Mouse (Mus musculus) limb, embryonic 15.5 days (tissue): ENCODE data around the gene Igf1. TPM values are rescaled to one million over a fixed set of nuclear protein-coding genes. Genes with fewer than 3 reads are reported as not detected.

Experiments
- ATAC-seq: fragments of 200-750 bp; cut with Nextera tagmentation; 2 replicates; pipeline ENCODE4 v1.8.0; 2017; ENCODE audit warnings: low read depth, moderate TSS enrichment; ENCODE audit not compliant: insufficient number of reproducible peaks, low FRiP score, low TSS enrichment
- H3K27ac ChIP-seq: fragments of 300-500 bp; sonication (generic); 2 replicates; pipeline ENCODE4 v1.5.1; 2015; ENCODE audit warnings: moderate library complexity, mild to moderate bottlenecking, inconsistent platforms
- H3K27me3 ChIP-seq: fragments of 300-500 bp; sonication (generic); 2 replicates; pipeline ENCODE4 v1.6.1; 2015; ENCODE audit warnings: inconsistent platforms
- H3K36me3 ChIP-seq: fragments of 300-500 bp; sonication (generic); 2 replicates; pipeline ENCODE4 v1.6.1; 2015; ENCODE audit warnings: inconsistent platforms
- H3K4me1 ChIP-seq: fragments of 300-500 bp; sonication (generic); 2 replicates; pipeline ENCODE4 v1.6.1; 2015; ENCODE audit warnings: inconsistent platforms
- H3K4me2 ChIP-seq: fragments of 300-500 bp; sonication (generic); 2 replicates; pipeline ENCODE4 v1.6.1; 2015; ENCODE audit warnings: mild to moderate bottlenecking, inconsistent platforms
- H3K4me3 ChIP-seq: fragments of 300-500 bp; sonication (generic); 2 replicates; pipeline ENCODE4 v1.5.1; 2015; ENCODE audit warnings: mild to moderate bottlenecking, inconsistent platforms
- H3K9ac ChIP-seq: fragments of 300-500 bp; sonication (generic); 2 replicates; pipeline ENCODE4 v1.6.1; 2015; ENCODE audit warnings: inconsistent platforms
- H3K9me3 ChIP-seq: fragments of 300-500 bp; sonication (generic); 2 replicates; pipeline ENCODE4 v1.6.1; 2016; ENCODE audit warnings: inconsistent platforms
- WGBS: fragments of 180-500 bp; shearing (Covaris S2); methylation state at CpG from one replicate; pipeline ENCODE4 v1.1.7; 2015; 5-methylcytosine and 5-hydroxymethylcytosine counted together
- polyA plus RNA-seq: library from polyadenylated mRNA; unstranded; fragments of >200 nt; fragmentation: Nextera tagmentation; extraction: Ambion mirVana; gene quantifications from 2 replicates; pipeline ENCODE4 v1.2.1, GENCODE M21; 2015

Gene Igf1
- polyA plus RNA-seq, 1 experiment from 2014 or later: 76.9 TPM

DNA sequence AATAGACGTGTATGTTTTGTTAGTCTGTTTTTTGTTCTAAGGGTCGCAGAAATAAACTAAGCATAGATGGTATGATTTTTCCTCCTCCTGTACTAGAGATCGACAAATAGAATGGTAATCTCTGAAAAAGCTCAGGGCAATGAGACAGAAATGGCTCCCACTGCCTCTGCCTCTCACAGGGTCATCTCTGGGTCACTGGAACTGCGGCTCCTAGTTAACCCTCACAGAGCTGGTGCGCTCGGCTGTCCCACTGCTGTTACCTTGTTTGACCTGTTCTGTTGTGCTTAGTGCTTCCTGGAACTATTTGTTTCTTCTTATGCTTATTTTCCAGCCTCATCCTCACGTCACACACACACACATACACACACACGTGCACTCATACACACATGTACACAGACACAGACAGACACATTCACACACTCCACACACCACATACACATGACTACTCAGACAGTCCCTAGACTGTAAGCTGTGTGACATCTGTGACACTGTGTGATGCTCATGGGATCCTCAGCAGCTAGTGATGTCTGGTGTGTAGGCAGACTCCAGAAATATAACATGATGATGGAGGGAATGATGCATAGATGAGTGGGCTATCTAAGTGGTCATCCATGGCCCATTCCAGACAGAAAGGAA lies 13.0 kb upstream of the Igf1 start:
- Histone ChIP-seq H3K4me3 (no peak overlapping the region), H3K4me2 (no peak overlapping the region), H3K9ac (no peak overlapping the region), H3K9me3 (no peaks in the 10 kb centered on the region), H3K27me3 (no peaks in the 10 kb centered on the region), H3K4me1 (no peaks in the 10 kb centered on the region), H3K36me3 (no peaks in the 10 kb centered on the region), H3K27ac (no peak overlapping the region)
- ATAC-seq: no peak
- WGBS: 43% methylated on average over 8 of the region's 8 CpGs

GRCm38 (mm10) chr10:87847882-87848281 lies 10.2 kb upstream of the Igf1 start:
- Histone ChIP-seq H3K27ac (no peak overlapping the region), H3K27me3 (no peaks in the 10 kb centered on the region), H3K36me3 (no peaks in the 10 kb centered on the region), H3K9me3 (no peaks in the 10 kb centered on the region), H3K4me3 (no peak overlapping the region), H3K9ac (no peak overlapping the region), H3K4me1 (no peaks in the 10 kb centered on the region), H3K4me2 (no peak overlapping the region)
- WGBS: 45% methylated on average over 4 of the region's 4 CpGs
- no peak for ATAC-seq

GRCm38 (mm10) chr10:87848419-87848818 lies 9.6 kb upstream of the Igf1 start:
- Histone ChIP-seq H3K4me2 (no peak overlapping the region), H3K9me3 (no peaks in the 10 kb centered on the region)

GRCm38 (mm10) chr10:87851492-87851891 lies 6.6 kb upstream of the Igf1 start:
- Histone ChIP-seq H3K4me3 (no peak overlapping the region), H3K36me3 (no peaks in the 10 kb centered on the region), H3K4me1 (peaks cover 3% of the 10 kb centered on the region; the same call in 1 of the 2 replicates), H3K4me2 (no peak overlapping the region), H3K9ac (no peak overlapping the region), H3K27ac (no peak overlapping the region), H3K27me3 (peaks cover 13% of the 10 kb centered on the region; the same call in 1 of the 2 replicates), H3K9me3 (no peaks in the 10 kb centered on the region)
- 37% methylated on average over 3 of the region's 3 CpGs for WGBS
- ATAC-seq: no peak

More at GRCm38 (mm10) chr10:87848419-87848818, 9.6 kb upstream of the Igf1 start:
- no peak for ATAC-seq
- Histone ChIP-seq H3K27me3 (no peaks in the 10 kb centered on the region), H3K9ac (no peak overlapping the region), H3K4me1 (no peaks in the 10 kb centered on the region), H3K4me3 (no peak overlapping the region), H3K27ac (no peak overlapping the region), H3K36me3 (no peaks in the 10 kb centered on the region)
- WGBS: 57% methylated on average over 2 of the region's 2 CpGs

DNA sequence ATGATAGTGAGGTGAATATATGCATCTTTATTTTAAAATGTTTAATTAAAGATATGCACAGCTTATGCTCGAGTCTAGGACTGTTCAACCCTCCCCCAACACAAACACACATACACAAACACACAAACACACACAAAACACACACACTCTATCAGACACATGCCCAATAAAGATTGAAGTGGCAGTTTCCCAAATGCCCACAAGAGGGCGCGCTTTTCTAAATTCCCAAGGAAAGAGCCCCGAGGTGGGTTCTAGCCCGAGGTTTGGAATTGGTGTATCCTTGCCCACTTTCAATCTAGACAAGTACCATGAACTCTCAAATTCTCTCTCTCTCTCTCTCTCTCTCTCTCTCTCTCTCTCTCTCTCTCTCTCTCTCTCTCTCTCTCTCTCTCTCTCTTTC lies 3.7 kb upstream of the Igf1 start:
- Histone ChIP-seq H3K4me3 (no peak overlapping the region), H3K27me3 (peaks cover 19% of the 10 kb centered on the region; the same call in 1 of the 2 replicates), H3K27ac (no peak overlapping the region), H3K9me3 (no peaks in the 10 kb centered on the region), H3K4me2 (no peak overlapping the region), H3K36me3 (no peaks in the 10 kb centered on the region), H3K9ac (no peak overlapping the region), H3K4me1 (peaks cover 23% of the 10 kb centered on the region)
- WGBS: 2% methylated on average over 5 of the region's 5 CpGs
- no peak for ATAC-seq

GRCm38 (mm10) chr10:87855423-87856122 lies 2.5 kb upstream of the Igf1 start:
- no peak overlapping the region for H3K4me3 ChIP-seq
- no peak for ATAC-seq
- H3K4me2 ChIP-seq: no peak overlapping the region

GRCm38 (mm10) chr10:87857215-87857955 lies 680 bp upstream of the Igf1 start:
- no peak for ATAC-seq
- H3K4me3 ChIP-seq: no peak overlapping the region
- no peaks in the 10 kb centered on the region for H3K9me3 ChIP-seq
- H3K4me1 ChIP-seq: peaks cover 41% of the 10 kb centered on the region
- no peaks in the 10 kb centered on the region for H3K36me3 ChIP-seq
- no peak overlapping the region for H3K27ac ChIP-seq
- peaks cover 19% of the 10 kb centered on the region; the same call in 1 of the 2 replicates for H3K27me3 ChIP-seq
- H3K4me2 ChIP-seq: no peak overlapping the region
- no peak overlapping the region for H3K9ac ChIP-seq
- WGBS: 47% methylated on average over 8 of the region's 8 CpGs

More at GRCm38 (mm10) chr10:87855423-87856122, 2.5 kb upstream of the Igf1 start:
- Histone ChIP-seq H3K36me3 (no peaks in the 10 kb centered on the region), H3K27me3 (peaks cover 19% of the 10 kb centered on the region; the same call in 1 of the 2 replicates), H3K27ac (no peak overlapping the region), H3K9ac (no peak overlapping the region), H3K9me3 (no peaks in the 10 kb centered on the region), H3K4me1 (peaks cover 31% of the 10 kb centered on the region)
- 75% methylated on average over 13 of the region's 13 CpGs for whole genome bisulfite sequencing

GRCm38 (mm10) chr10:87858939-87859338 lies 874 bp downstream of the Igf1 start:
- WGBS: 11% methylated on average over 6 of the region's 6 CpGs
- Histone ChIP-seq H3K9me3 (no peaks in the 10 kb centered on the region), H3K9ac (no peak overlapping the region), H3K4me1 (peaks cover 49% of the 10 kb centered on the region), H3K36me3 (no peaks in the 10 kb centered on the region), H3K4me3 (peak overlapping the region; percentile 50), H3K27me3 (peaks cover 19% of the 10 kb centered on the region; the same call in 1 of the 2 replicates), H3K4me2 (peak overlapping the region; percentile 75), H3K27ac (peak overlapping the region; percentile 93)
- no peak for ATAC-seq

- peaks cover 21% of the 10 kb centered on the region; the same call in 1 of the 2 replicates for H3K27me3 ChIP-seq
- no peaks in the 10 kb centered on the region for H3K9me3 ChIP-seq
- no peak overlapping the region for H3K9ac ChIP-seq
- peak overlapping the region; percentile 75 for H3K4me2 ChIP-seq
- ATAC-seq: no peak
- H3K36me3 ChIP-seq: 0 out of 2 replicates have a peak, but pooled peaks cover 1% of the 10 kb centered on the region
- peak overlapping the region; percentile 93 for H3K27ac ChIP-seq
- WGBS: 2% methylated on average over 10 of the region's 10 CpGs
- peak overlapping the region; percentile 50 for H3K4me3 ChIP-seq
- H3K4me1 ChIP-seq: peaks cover 49% of the 10 kb centered on the region
Observed at GRCm38 (mm10) chr10:87859453-87859852, 1.4 kb downstream of the Igf1 start.

GRCm38 (mm10) chr10:87860181-87861103 lies 2.4 kb downstream of the Igf1 start:
- H3K9ac ChIP-seq: peak overlapping the region; percentile 48
- H3K27me3 ChIP-seq: peaks cover 20% of the 10 kb centered on the region; the same call in 1 of the 2 replicates
- H3K9me3 ChIP-seq: no peaks in the 10 kb centered on the region
- 0 out of 2 replicates have a peak, but pooled peaks cover 4% of the 10 kb centered on the region for H3K36me3 ChIP-seq
- no peak for ATAC-seq
- peak overlapping the region; percentile 75 for H3K4me2 ChIP-seq
- peak overlapping the region; percentile 93 for H3K27ac ChIP-seq
- H3K4me3 ChIP-seq: peak overlapping the region; percentile 50
- WGBS: 1% methylated on average over 30 of the region's 30 CpGs
- peaks cover 52% of the 10 kb centered on the region for H3K4me1 ChIP-seq

- Histone ChIP-seq H3K36me3 (0 out of 2 replicates have a peak, but pooled peaks cover 4% of the 10 kb centered on the region), H3K4me2 (peak overlapping the region; percentile 75), H3K4me3 (peak overlapping the region; percentile 50), H3K27me3 (peaks cover 18% of the 10 kb centered on the region; the same call in 1 of the 2 replicates), H3K4me1 (peaks cover 51% of the 10 kb centered on the region), H3K9ac (no peak overlapping the region), H3K9me3 (no peaks in the 10 kb centered on the region), H3K27ac (peak overlapping the region; percentile 93)
- ATAC-seq: no peak
- WGBS: 49% methylated on average over 6 of the region's 6 CpGs
Observed at GRCm38 (mm10) chr10:87861104-87861455, 3.0 kb downstream of the Igf1 start.
